Mouse (Mus musculus) forebrain, embryonic 12.5 days (tissue): ENCODE data around the gene Slc4a5. TPM values are rescaled to one million over a fixed set of nuclear protein-coding genes. Genes with fewer than 3 reads are reported as not detected.

ENCODE experiments used
- ATAC-seq: fragments of 200-750 bp; cut with Nextera tagmentation; 2 replicates; pipeline ENCODE4 v1.8.0; 2017; ENCODE audit warnings: moderate TSS enrichment; ENCODE audit not compliant: low FRiP score
- H3K27ac ChIP-seq: fragments of 300-500 bp; sonication (generic); 2 replicates; pipeline ENCODE4 v1.5.1; 2016; ENCODE audit warnings: mild to moderate bottlenecking
- H3K27me3 ChIP-seq: fragments of 300-500 bp; sonication (generic); 2 replicates; pipeline ENCODE4 v1.6.1; 2016; ENCODE audit warnings: mild to moderate bottlenecking
- H3K36me3 ChIP-seq: fragments of 300-500 bp; sonication (generic); replicated peaks from 2 replicates; pipeline ENCODE4 v1.6.1; 2016; ENCODE audit warnings: mild to moderate bottlenecking
- H3K4me1 ChIP-seq: fragments of 300-500 bp; sonication (generic); 2 replicates; pipeline ENCODE4 v1.6.1; 2016
- H3K4me2 ChIP-seq: fragments of 300-500 bp; sonication (generic); 2 replicates; pipeline ENCODE4 v1.6.1; 2016; ENCODE audit warnings: mild to moderate bottlenecking, moderate library complexity
- H3K4me3 ChIP-seq: fragments of 300-500 bp; sonication (generic); replicated peaks from 2 replicates; pipeline ENCODE4 v1.5.1; 2016; ENCODE audit warnings: mild to moderate bottlenecking
- H3K9ac ChIP-seq: fragments of 300-500 bp; sonication (generic); 2 replicates; pipeline ENCODE4 v1.6.1; 2016; ENCODE audit warnings: mild to moderate bottlenecking
- H3K9me3 ChIP-seq: fragments of 300-500 bp; sonication (generic); 2 replicates; pipeline ENCODE4 v1.6.1; 2016
- WGBS: fragments of 180-500 bp; shearing (Covaris S2); methylation state at CpG from one replicate; pipeline ENCODE4 v1.1.7; 2016; 5-methylcytosine and 5-hydroxymethylcytosine counted together
- polyA plus RNA-seq: library from polyadenylated mRNA; unstranded; fragments of >200 nt; fragmentation: Nextera tagmentation; extraction: Ambion mirVana; gene quantifications from 2 replicates; pipeline ENCODE4 v1.2.1, GENCODE M21; 2016

Slc4a5 gene
- polyA plus RNA-seq: 0.12 and 0.24 TPM in 2 replicates

DNA sequence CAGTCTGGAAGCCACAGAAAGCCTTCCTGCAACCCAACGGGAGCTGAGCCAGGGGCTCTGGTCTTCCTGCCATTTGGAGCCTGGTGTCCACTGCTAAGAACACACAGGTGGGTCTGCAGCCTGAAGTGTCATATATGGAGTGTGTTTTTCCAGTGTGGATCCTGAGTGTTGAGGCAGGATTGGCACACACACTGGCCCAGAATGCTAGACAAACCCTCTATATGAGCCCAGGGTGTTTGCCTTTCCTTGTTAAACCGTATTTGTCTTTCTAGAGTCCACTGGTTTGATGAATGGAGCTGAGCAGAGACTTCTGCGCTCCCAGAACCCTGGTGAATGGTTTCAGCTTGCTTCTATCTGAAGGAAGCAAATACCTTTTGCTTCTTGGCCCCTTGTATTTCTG is at the start of gene Slc4a5:
TSS of gene Slc4a5 (plus strand) at position 15 of the 400 bp plus-strand sequence.
- Histone ChIP-seq H3K4me2 (no peak within 1 kb of the TSS), H3K9me3 (no peaks in the 10 kb centered on the region), H3K9ac (no peak within 1 kb of the TSS), H3K4me3 (no peak within 1 kb of the TSS), H3K4me1 (0 out of 2 replicates have a peak, but pooled peaks cover 4% of the 10 kb centered on the region), H3K27me3 (0 out of 2 replicates have a peak, but pooled peaks cover 5% of the 10 kb centered on the region), H3K36me3 (no peaks in the 10 kb centered on the region), H3K27ac (no peak within 1 kb of the TSS)
- 80% methylated on average over 3 of the region's 3 CpGs for WGBS
- ATAC-seq: no peak

DNA sequence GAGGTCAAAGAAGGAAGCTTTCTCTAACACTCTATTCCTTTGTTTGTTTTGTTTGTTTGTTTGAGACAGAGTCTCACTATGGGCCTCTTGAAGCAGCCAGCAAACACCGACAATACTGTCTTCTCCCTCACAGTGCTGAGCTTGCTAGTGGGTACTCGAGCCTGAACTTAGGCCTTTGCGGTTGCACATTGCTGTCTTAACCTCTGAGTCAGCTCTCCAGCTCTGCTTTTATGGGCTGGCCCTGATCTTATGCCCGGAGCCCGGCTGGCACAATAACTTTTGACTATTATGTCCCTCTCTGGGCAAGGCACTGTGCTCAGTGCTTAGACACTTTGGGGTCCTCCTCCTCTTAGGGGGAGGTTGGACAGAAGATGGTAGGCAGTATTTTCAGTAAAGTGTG is 49.8 kb upstream of the Slc4a5 start:
- Histone ChIP-seq H3K4me2 (no peak overlapping the region), H3K27me3 (no peaks in the 10 kb centered on the region), H3K4me3 (no peak overlapping the region), H3K36me3 (0 out of 2 replicates have a peak, but pooled peaks cover 6% of the 10 kb centered on the region), H3K4me1 (peaks cover 37% of the 10 kb centered on the region), H3K9me3 (no peaks in the 10 kb centered on the region), H3K27ac (no peak overlapping the region), H3K9ac (no peak overlapping the region)
- WGBS: 91% methylated on average over 5 of the region's 5 CpGs
- ATAC-seq: no peak

DNA sequence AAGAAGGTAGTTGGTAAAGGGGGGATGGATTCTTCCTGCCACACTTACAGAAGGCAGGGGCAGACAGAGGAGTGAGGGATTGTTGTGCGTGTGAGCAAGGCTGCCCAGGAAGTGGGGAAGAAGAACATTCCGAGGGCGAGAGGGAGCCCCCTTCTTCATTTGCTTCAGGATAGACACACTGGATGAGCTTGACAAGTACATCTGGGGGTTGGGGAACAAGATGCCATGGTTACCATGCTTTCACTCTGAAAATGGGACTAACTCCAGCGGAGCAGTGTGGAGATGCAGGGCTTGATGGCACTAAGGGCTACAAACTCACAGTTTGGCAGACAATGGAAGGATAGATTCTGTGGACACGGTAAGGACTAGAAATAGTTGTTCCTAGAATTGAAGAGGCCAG is 48.6 kb upstream of the Slc4a5 start:
- 85% methylated on average over 5 of the region's 5 CpGs for WGBS
- H3K36me3 ChIP-seq: 0 out of 2 replicates have a peak, but pooled peaks cover 6% of the 10 kb centered on the region
- ATAC-seq: no peak
- H3K4me2 ChIP-seq: no peak overlapping the region
- H3K9me3 ChIP-seq: no peaks in the 10 kb centered on the region
- H3K4me3 ChIP-seq: no peak overlapping the region
- H3K4me1 ChIP-seq: peaks cover 32% of the 10 kb centered on the region
- H3K9ac ChIP-seq: no peak overlapping the region
- H3K27me3 ChIP-seq: no peaks in the 10 kb centered on the region
- no peak overlapping the region for H3K27ac ChIP-seq

DNA sequence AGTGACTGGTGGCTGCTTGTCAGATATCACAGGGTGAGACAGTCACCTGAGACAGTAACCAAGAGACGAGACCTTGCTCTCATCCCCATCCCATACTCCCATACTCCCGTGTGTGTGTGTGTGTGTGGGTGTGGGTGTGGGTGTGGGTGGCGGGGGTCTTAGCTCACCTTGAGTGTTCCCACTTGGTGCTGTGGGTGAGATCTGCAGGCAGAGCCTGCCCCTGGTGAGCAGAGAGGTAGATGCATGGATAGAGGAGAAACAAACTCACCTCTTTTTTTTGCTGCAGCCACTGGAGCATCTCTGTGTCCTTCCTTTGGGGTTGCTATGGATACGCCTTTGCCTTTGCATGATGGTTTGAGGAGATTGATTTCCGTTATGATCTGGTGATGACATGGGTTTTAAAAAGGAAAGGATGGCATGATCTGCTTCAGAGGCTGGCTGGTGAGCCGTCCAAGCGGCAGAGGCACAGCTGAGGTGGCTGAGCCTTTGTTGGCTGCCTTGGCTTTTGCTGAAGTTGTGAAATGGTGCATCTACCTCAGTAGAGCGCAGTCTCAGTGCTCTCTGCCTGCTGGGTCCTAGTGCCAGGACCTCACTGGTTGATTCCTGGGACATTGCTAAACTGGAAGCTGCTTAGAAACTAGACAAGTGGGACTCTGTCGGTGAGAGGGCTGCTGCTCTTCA is 47.2 kb upstream of the Slc4a5 start:
- Histone ChIP-seq H3K9ac (no peak overlapping the region), H3K27me3 (no peaks in the 10 kb centered on the region), H3K4me1 (peaks cover 19% of the 10 kb centered on the region), H3K9me3 (no peaks in the 10 kb centered on the region), H3K4me2 (peak overlapping the region; percentile 3; the same call in 1 of the 2 replicates), H3K27ac (peak overlapping the region; percentile 26), H3K36me3 (0 out of 2 replicates have a peak, but pooled peaks cover 6% of the 10 kb centered on the region), H3K4me3 (0 out of 2 replicates have a peak overlapping the region, but pooled peaks have one; percentile 10)
- no peak for ATAC-seq
- 54% methylated on average over 9 of the region's 9 CpGs for WGBS

DNA sequence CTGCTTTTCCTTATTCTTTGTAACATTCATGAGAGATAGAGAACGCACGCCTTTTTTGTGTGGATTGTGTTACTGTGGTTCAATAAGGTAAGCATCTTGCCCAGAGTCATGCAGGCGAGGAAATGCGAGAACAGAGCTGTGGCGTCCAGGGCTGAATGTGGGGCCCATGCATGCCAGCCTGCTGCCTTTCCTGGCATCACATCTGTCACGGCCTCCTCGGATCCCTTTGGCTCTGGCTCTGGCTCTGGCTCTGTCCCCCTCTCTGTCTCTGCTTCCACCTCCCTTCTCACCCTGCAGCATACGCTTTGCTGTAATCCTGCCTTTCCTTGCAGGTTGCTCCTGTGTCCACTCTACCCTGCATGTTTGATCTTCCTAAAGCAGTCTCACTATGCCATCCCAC is 43.6 kb upstream of the Slc4a5 start:
- no peaks in the 10 kb centered on the region for H3K27me3 ChIP-seq
- 88% methylated on average over 8 of the region's 8 CpGs for WGBS
- H3K4me2 ChIP-seq: no peak overlapping the region
- H3K4me1 ChIP-seq: peaks cover 26% of the 10 kb centered on the region
- ATAC-seq: no peak
- no peak overlapping the region for H3K27ac ChIP-seq
- no peak overlapping the region for H3K4me3 ChIP-seq
- H3K9ac ChIP-seq: no peak overlapping the region
- H3K36me3 ChIP-seq: 0 out of 2 replicates have a peak, but pooled peaks cover 6% of the 10 kb centered on the region
- no peaks in the 10 kb centered on the region for H3K9me3 ChIP-seq

GRCm38 (mm10) chr6:83179390-83180117 is 40.1 kb upstream of the Slc4a5 start:
- H3K4me3 ChIP-seq: peak overlapping the region; percentile 37
- peaks cover 22% of the 10 kb centered on the region for H3K36me3 ChIP-seq
- H3K9me3 ChIP-seq: no peaks in the 10 kb centered on the region
- peak overlapping the region; percentile 61 for H3K9ac ChIP-seq
- peak; percentile 76 for ATAC-seq
- peaks cover 16% of the 10 kb centered on the region for H3K4me1 ChIP-seq
- H3K27me3 ChIP-seq: no peaks in the 10 kb centered on the region
- WGBS: 15% methylated on average over 12 of the region's 12 CpGs
- H3K4me2 ChIP-seq: peak overlapping the region; percentile 62
- no peak overlapping the region for H3K27ac ChIP-seq

- Histone ChIP-seq H3K9me3 (no peaks in the 10 kb centered on the region), H3K4me2 (no peak overlapping the region), H3K27ac (no peak overlapping the region), H3K27me3 (no peaks in the 10 kb centered on the region), H3K9ac (no peak overlapping the region; the same call in 1 of the 2 replicates), H3K36me3 (peaks cover 24% of the 10 kb centered on the region), H3K4me3 (no peak overlapping the region), H3K4me1 (peaks cover 23% of the 10 kb centered on the region)
- 87% methylated on average over 6 of the region's 6 CpGs for WGBS
- ATAC-seq: no peak
Observed at GRCm38 (mm10) chr6:83180605-83181004, 39.0 kb upstream of the Slc4a5 start.

DNA sequence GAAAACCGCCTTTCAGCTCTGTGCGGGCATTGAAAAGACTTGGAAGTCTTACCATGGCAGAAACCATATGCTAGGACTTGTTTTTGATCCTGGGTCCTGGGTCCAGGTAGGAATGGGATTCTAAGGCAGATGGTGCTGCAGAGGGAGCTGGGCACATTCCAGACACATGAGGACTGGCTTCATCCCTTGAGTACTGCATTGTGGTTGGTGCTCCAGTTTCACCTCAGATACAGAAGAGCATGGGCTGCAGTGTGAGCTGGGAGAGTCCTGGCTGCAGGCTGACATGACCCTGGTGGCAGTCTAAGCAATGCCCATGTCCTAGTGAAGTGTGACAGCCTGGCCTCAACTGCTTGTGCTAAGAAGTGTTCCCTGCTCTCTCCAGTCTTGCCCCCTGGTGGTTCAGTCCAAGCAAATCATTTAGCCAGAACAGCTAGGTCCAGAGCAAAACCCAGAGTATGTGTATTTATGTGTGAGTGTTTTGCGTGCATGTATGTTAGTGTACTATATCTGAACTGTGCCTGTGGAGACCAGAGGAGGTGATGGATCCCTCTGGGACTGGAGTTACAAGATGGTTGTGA is 34.7 kb upstream of the Slc4a5 start:
- H3K9me3 ChIP-seq: no peaks in the 10 kb centered on the region
- no peaks in the 10 kb centered on the region for H3K27me3 ChIP-seq
- WGBS: 90% methylated on average over 3 of the region's 3 CpGs
- H3K27ac ChIP-seq: no peak overlapping the region
- no peak overlapping the region for H3K4me3 ChIP-seq
- no peak overlapping the region for H3K9ac ChIP-seq
- peaks cover 39% of the 10 kb centered on the region for H3K36me3 ChIP-seq
- no peak for ATAC-seq
- H3K4me1 ChIP-seq: peaks cover 41% of the 10 kb centered on the region
- no peak overlapping the region for H3K4me2 ChIP-seq

DNA sequence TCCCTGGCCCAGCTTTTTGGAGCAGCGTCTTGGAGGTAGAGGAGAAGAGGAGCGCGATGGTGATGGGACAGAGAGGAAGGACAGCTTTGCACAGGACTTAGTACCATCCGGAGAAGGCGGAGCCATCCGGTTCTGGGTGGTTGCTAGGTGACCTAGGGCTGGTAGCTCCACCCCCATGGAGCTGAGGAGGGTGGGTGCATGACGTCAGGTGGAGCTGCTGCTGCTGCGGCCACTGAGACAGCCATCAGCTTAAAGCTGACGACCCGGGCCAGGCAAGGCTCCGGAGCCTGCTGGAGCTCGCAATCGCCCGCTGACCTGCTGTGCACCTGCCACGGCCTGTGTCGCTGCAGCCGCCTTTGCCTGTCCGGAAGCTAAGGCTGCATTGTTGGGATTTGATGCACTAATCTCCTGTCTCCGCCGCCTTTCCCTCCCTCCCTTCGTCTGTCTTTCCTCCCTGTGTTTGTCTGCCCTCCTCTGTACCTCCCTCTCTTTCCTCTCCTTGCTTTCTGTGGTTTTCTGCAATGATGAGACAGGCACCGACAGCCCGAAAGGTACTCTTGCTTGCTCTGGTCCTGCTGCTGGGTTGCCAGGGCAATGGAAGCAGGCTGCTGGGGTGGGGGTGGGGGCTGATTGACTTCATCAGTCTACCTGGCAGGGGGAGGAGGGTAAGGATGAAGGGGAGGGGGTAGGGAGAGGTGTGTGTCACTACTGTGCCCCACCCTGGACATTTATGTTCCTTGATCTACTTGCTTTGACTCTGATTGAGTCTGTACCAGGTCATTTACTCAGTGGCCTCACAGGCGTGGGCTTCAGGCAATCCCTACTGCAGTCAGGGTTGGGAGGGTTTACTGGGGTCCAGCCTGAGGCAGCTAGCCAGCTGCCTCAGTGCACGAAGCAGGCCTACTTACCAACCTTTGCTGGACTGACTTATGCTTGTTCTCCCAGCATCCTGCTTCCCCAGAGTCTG is 33.5 kb upstream of the Slc4a5 start:
- peak; percentile 95 for ATAC-seq
- Histone ChIP-seq H3K9ac (peak overlapping the region; percentile 68), H3K27me3 (no peaks in the 10 kb centered on the region), H3K4me2 (peak overlapping the region; percentile 66), H3K4me1 (peaks cover 36% of the 10 kb centered on the region), H3K36me3 (peaks cover 52% of the 10 kb centered on the region), H3K4me3 (peak overlapping the region; percentile 48), H3K27ac (peak overlapping the region; percentile 69), H3K9me3 (no peaks in the 10 kb centered on the region)
- WGBS: 4% methylated on average over 25 of the region's 25 CpGs

DNA sequence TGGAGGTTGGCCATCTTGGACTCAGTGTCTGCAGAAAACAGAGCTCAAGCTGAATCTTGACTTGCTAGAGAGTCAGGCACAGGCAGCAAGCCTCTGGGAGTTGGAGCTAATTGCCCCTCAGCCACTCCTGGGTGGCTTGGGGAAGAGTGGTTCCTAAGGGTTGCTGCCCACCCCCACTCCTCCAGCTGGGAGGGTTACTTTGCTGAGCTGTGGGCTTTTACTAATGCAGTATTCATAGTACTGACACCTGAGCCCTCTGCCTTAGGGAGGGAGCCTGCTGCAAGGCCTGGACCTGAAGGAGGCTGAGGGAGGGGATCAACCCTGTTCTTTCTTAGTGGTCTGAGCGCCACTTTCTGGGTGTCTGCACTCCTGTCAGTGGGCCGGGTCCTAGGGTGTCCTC is 32.7 kb upstream of the Slc4a5 start:
- H3K4me3 ChIP-seq: peak overlapping the region; percentile 48
- peak overlapping the region; percentile 68 for H3K9ac ChIP-seq
- peaks cover 36% of the 10 kb centered on the region for H3K4me1 ChIP-seq
- H3K4me2 ChIP-seq: peak overlapping the region; percentile 66
- 58% methylated on average over 2 of the region's 2 CpGs for WGBS
- no peak for ATAC-seq
- no peaks in the 10 kb centered on the region for H3K27me3 ChIP-seq
- H3K36me3 ChIP-seq: peaks cover 59% of the 10 kb centered on the region
- peak overlapping the region; percentile 69 for H3K27ac ChIP-seq
- H3K9me3 ChIP-seq: no peaks in the 10 kb centered on the region

- WGBS: 89% methylated on average over 7 of the region's 7 CpGs
- Histone ChIP-seq H3K36me3 (peaks cover 98% of the 10 kb centered on the region), H3K9ac (no peak overlapping the region), H3K27me3 (no peaks in the 10 kb centered on the region), H3K4me1 (peaks cover under 1% of the 10 kb centered on the region; the same call in 1 of the 2 replicates), H3K4me3 (no peak overlapping the region), H3K4me2 (no peak overlapping the region), H3K27ac (no peak overlapping the region), H3K9me3 (no peaks in the 10 kb centered on the region)
- ATAC-seq: no peak
Observed at GRCm38 (mm10) chr6:83193571-83193970, 26.1 kb upstream of the Slc4a5 start.
